Mouse (Mus musculus) embryonic facial prominence, embryonic 13.5 days (tissue): ENCODE results near the gene Gpd1. TPM values are rescaled to one million over a fixed set of nuclear protein-coding genes. Genes with fewer than 3 reads are reported as not detected.

Source experiments
- ATAC-seq: fragments of 200-750 bp; cut with Nextera tagmentation; 2 replicates; pipeline ENCODE4 v1.8.0; 2017; ENCODE audit warnings: low read depth; ENCODE audit not compliant: insufficient number of reproducible peaks, insufficient read depth, low FRiP score, low TSS enrichment
- H3K27ac ChIP-seq: fragments of 300-500 bp; sonication (generic); 2 replicates; pipeline ENCODE4 v1.5.1; 2015; ENCODE audit warnings: moderate library complexity, mild to moderate bottlenecking, inconsistent platforms
- H3K27me3 ChIP-seq: fragments of 300-500 bp; sonication (generic); 2 replicates; pipeline ENCODE4 v1.6.1; 2015; ENCODE audit warnings: mild to moderate bottlenecking, inconsistent platforms
- H3K36me3 ChIP-seq: fragments of 300-500 bp; sonication (generic); 2 replicates; pipeline ENCODE4 v1.6.1; 2015; ENCODE audit warnings: mild to moderate bottlenecking, inconsistent platforms
- H3K4me1 ChIP-seq: fragments of 300-500 bp; sonication (generic); 2 replicates; pipeline ENCODE4 v1.6.1; 2015; ENCODE audit warnings: inconsistent platforms
- H3K4me2 ChIP-seq: fragments of 300-500 bp; sonication (generic); 2 replicates; pipeline ENCODE4 v1.6.1; 2015; ENCODE audit warnings: moderate library complexity, mild to moderate bottlenecking, inconsistent platforms
- H3K4me3 ChIP-seq: fragments of 300-500 bp; sonication (generic); 2 replicates; pipeline ENCODE4 v1.5.1; 2015; ENCODE audit warnings: mild to moderate bottlenecking, inconsistent platforms
- H3K9ac ChIP-seq: fragments of 300-500 bp; sonication (generic); 2 replicates; pipeline ENCODE4 v1.6.1; 2015; ENCODE audit warnings: mild to moderate bottlenecking, inconsistent platforms
- H3K9me3 ChIP-seq: fragments of 300-500 bp; sonication (generic); 2 replicates; pipeline ENCODE4 v1.6.1; 2016; ENCODE audit warnings: inconsistent platforms
- WGBS: fragments of 180-500 bp; shearing (Covaris S2); methylation state at CpG from one replicate; pipeline ENCODE4 v1.1.7; 2015; ENCODE audit warnings: mixed read lengths; 5-methylcytosine and 5-hydroxymethylcytosine counted together
- polyA plus RNA-seq: library from polyadenylated mRNA; unstranded; fragments of >200 nt; fragmentation: Nextera tagmentation; extraction: Ambion mirVana; gene quantifications from 2 replicates; pipeline ENCODE4 v1.2.1, GENCODE M21; 2015

Gpd1 gene
- polyA plus RNA-seq = 0.37 and 1.0 TPM in 2 replicates

GRCm38 (mm10) chr15:99717386-99718334 is at the start of gene Gpd1:
Gene Gpd1, plus strand, starts transcription at chr15:99717515.
- Histone ChIP-seq H3K9me3 (no peaks in the 10 kb centered on the region), H3K36me3 (peaks cover 57% of the 10 kb centered on the region), H3K4me2 (no peak within 1 kb of the TSS), H3K4me3 (no peak within 1 kb of the TSS), H3K4me1 (peaks cover 13% of the 10 kb centered on the region; the same call in 1 of the 2 replicates), H3K27me3 (no peaks in the 10 kb centered on the region), H3K27ac (no peak within 1 kb of the TSS), H3K9ac (no peak within 1 kb of the TSS)
- ATAC-seq = no peak
- 67% methylated on average over 26 of the region's 26 CpGs for WGBS

- Histone ChIP-seq H3K4me1 (peaks cover 36% of the 10 kb centered on the region), H3K4me2 (no peak overlapping the region), H3K27ac (no peak overlapping the region), H3K4me3 (no peak overlapping the region), H3K36me3 (no peaks in the 10 kb centered on the region), H3K9ac (no peak overlapping the region), H3K9me3 (no peaks in the 10 kb centered on the region), H3K27me3 (peaks cover 78% of the 10 kb centered on the region)
- 98% methylated on average over 2 of the region's 2 CpGs for WGBS
- ATAC-seq = no peak
Observed at GRCm38 (mm10) chr15:99667544-99667943, 49.8 kb upstream of the Gpd1 start.

GRCm38 (mm10) chr15:99668881-99669280 is 48.4 kb upstream of the Gpd1 start:
- H3K4me3 ChIP-seq = no peak overlapping the region
- peaks cover 90% of the 10 kb centered on the region for H3K27me3 ChIP-seq
- peaks cover 33% of the 10 kb centered on the region for H3K4me1 ChIP-seq
- H3K27ac ChIP-seq = no peak overlapping the region
- H3K36me3 ChIP-seq = no peaks in the 10 kb centered on the region
- H3K9me3 ChIP-seq = no peaks in the 10 kb centered on the region
- under 1% methylated on average over 12 of the region's 12 CpGs for WGBS
- H3K9ac ChIP-seq = no peak overlapping the region
- peak overlapping the region; percentile 28 for H3K4me2 ChIP-seq
- no peak; the same call in 1 of the 2 replicates for ATAC-seq

- no peaks in the 10 kb centered on the region for H3K9me3 ChIP-seq
- H3K27ac ChIP-seq = no peak overlapping the region
- no peaks in the 10 kb centered on the region for H3K36me3 ChIP-seq
- peaks cover 86% of the 10 kb centered on the region for H3K27me3 ChIP-seq
- H3K9ac ChIP-seq = no peak overlapping the region
- WGBS = 13% methylated on average over 1 of the region's 1 CpGs
- H3K4me1 ChIP-seq = peaks cover 28% of the 10 kb centered on the region
- ATAC-seq = no peak
- peak overlapping the region; percentile 28; the same call in 1 of the 2 replicates for H3K4me2 ChIP-seq
- H3K4me3 ChIP-seq = no peak overlapping the region
Observed at GRCm38 (mm10) chr15:99669392-99669791, 47.9 kb upstream of the Gpd1 start.

GRCm38 (mm10) chr15:99670154-99670821 is 47.0 kb upstream of the Gpd1 start, which contains the start of gene Asic1:
Gene Asic1, plus strand, starts transcription at chr15:99670368.
- no peak within 1 kb of the TSS for H3K27ac ChIP-seq
- H3K9ac ChIP-seq = peak within 1 kb of the TSS; percentile 76

GRCm38 (mm10) chr15:99670964-99671670 is 46.2 kb upstream of the Gpd1 start:
- Histone ChIP-seq H3K4me1 (peaks cover 19% of the 10 kb centered on the region), H3K27ac (no peak overlapping the region), H3K4me3 (peak overlapping the region; percentile 60), H3K9me3 (no peaks in the 10 kb centered on the region), H3K36me3 (no peaks in the 10 kb centered on the region), H3K27me3 (peaks cover 77% of the 10 kb centered on the region), H3K4me2 (peak overlapping the region; percentile 96), H3K9ac (peak overlapping the region; percentile 76)
- 12% methylated on average over 12 of the region's 17 CpGs for WGBS
- no peak for ATAC-seq

More at GRCm38 (mm10) chr15:99670154-99670821, 47.0 kb upstream of the Gpd1 start, which contains the start of gene Asic1:
- under 1% methylated on average over 67 of the region's 74 CpGs for WGBS
- H3K36me3 ChIP-seq = no peaks in the 10 kb centered on the region
- peaks cover 85% of the 10 kb centered on the region for H3K27me3 ChIP-seq
- H3K4me3 ChIP-seq = peak within 1 kb of the TSS; percentile 60
- peak; percentile 43; the same call in 1 of the 2 replicates for ATAC-seq
- peak within 1 kb of the TSS; percentile 96 for H3K4me2 ChIP-seq
- H3K4me1 ChIP-seq = peaks cover 19% of the 10 kb centered on the region
- H3K9me3 ChIP-seq = no peaks in the 10 kb centered on the region

- Histone ChIP-seq H3K4me2 (no peak overlapping the region), H3K27me3 (peaks cover 70% of the 10 kb centered on the region), H3K4me1 (peaks cover 20% of the 10 kb centered on the region), H3K9ac (0 out of 2 replicates have a peak overlapping the region, but pooled peaks have one; percentile 32), H3K9me3 (no peaks in the 10 kb centered on the region), H3K27ac (no peak overlapping the region), H3K36me3 (no peaks in the 10 kb centered on the region), H3K4me3 (no peak overlapping the region)
- WGBS = 73% methylated on average over 14 of the region's 14 CpGs
- ATAC-seq = no peak
Observed at GRCm38 (mm10) chr15:99671783-99672182, 45.5 kb upstream of the Gpd1 start.

GRCm38 (mm10) chr15:99674866-99675265 is 42.4 kb upstream of the Gpd1 start:
- Histone ChIP-seq H3K27me3 (peaks cover 49% of the 10 kb centered on the region), H3K4me1 (peaks cover 27% of the 10 kb centered on the region), H3K36me3 (no peaks in the 10 kb centered on the region), H3K9ac (no peak overlapping the region), H3K4me2 (no peak overlapping the region), H3K27ac (no peak overlapping the region), H3K4me3 (no peak overlapping the region), H3K9me3 (no peaks in the 10 kb centered on the region)
- WGBS = 72% methylated on average over 3 of the region's 3 CpGs
- ATAC-seq = no peak

- H3K4me2 ChIP-seq = no peak overlapping the region
- H3K9me3 ChIP-seq = no peaks in the 10 kb centered on the region
- H3K9ac ChIP-seq = 0 out of 2 replicates have a peak overlapping the region, but pooled peaks have one; percentile 27
- H3K4me1 ChIP-seq = peaks cover 16% of the 10 kb centered on the region
- no peak overlapping the region for H3K27ac ChIP-seq
- WGBS = 31% methylated on average over 8 of the region's 8 CpGs
- H3K36me3 ChIP-seq = no peaks in the 10 kb centered on the region
- H3K4me3 ChIP-seq = no peak overlapping the region
- H3K27me3 ChIP-seq = peaks cover 27% of the 10 kb centered on the region
- ATAC-seq = no peak
Observed at GRCm38 (mm10) chr15:99677089-99677488, 40.2 kb upstream of the Gpd1 start.

- Histone ChIP-seq H3K27me3 (peaks cover 16% of the 10 kb centered on the region), H3K9me3 (no peaks in the 10 kb centered on the region), H3K9ac (no peak overlapping the region), H3K36me3 (no peaks in the 10 kb centered on the region), H3K4me2 (0 out of 2 replicates have a peak overlapping the region, but pooled peaks have one; percentile 9), H3K4me3 (no peak overlapping the region), H3K27ac (no peak overlapping the region), H3K4me1 (peaks cover 16% of the 10 kb centered on the region)
- no peak for ATAC-seq
- 10% methylated on average over 13 of the region's 13 CpGs for WGBS
Observed at GRCm38 (mm10) chr15:99678063-99678800, 39.1 kb upstream of the Gpd1 start.
